8 mouse cellular contexts compared by ENCODE assay signal in genomic region chr9:57939431-57940348, GRCm38 (mm10). TPM values are rescaled to one million over a fixed set of nuclear protein-coding genes. Genes with fewer than 3 reads are reported as not detected.
DNase-seq lines count a peak whose midpoint lies in the region; ATAC-seq and TF ChIP-seq lines count a peak whose summit lies in the region.

Gene Sema7a (plus strand): TSS chr9:57940112.

- H3K36me3 ChIP-seq in embryonic facial prominence, embryonic 15.5 days = no peaks in the 10 kb centered on the region
- H3K36me3 ChIP-seq in heart, embryonic 11.5 days (ENCODE audit: control insufficient read depth, insufficient read depth, low read length) = no peaks in the 10 kb centered on the region
- H3K36me3 ChIP-seq in kidney, embryonic 15.5 days = no peaks in the 10 kb centered on the region
- H3K36me3 ChIP-seq in liver, adult 2 months (ENCODE audit: control insufficient read depth, insufficient read depth, low read length) = no peaks in the 10 kb centered on the region
- H3K36me3 ChIP-seq in stomach, embryonic 15.5 days = no peaks in the 10 kb centered on the region

- peak; percentile 81 for DNase-seq in 3134 (ENCODE audit: extremely low read depth, insufficient read length, low spot score)
- peak; percentile 88 to 90 for DNase-seq in adrenal gland, postnatal 36 days
- peak; percentile 13 for DNase-seq in liver, adult 2 months (ENCODE audit: extremely low read depth, low read depth, low spot score)
- DNase-seq in naive thymus-derived CD4-positive, alpha-beta T cell, adult 2 months (ENCODE audit: low read depth) = peak; percentile 77

- peaks cover 34% of the 10 kb centered on the region for H3K4me1 ChIP-seq in embryonic facial prominence, embryonic 15.5 days
- H3K4me1 ChIP-seq in heart, embryonic 11.5 days (ENCODE audit: control insufficient read depth, insufficient read depth, low read length) = 0 out of 2 replicates have a peak, but pooled peaks cover 6% of the 10 kb centered on the region
- peaks cover 21% of the 10 kb centered on the region for H3K4me1 ChIP-seq in kidney, embryonic 15.5 days
- H3K4me1 ChIP-seq in liver, adult 2 months (ENCODE audit: control insufficient read depth, insufficient read depth, low read length) = no peaks in the 10 kb centered on the region; the same call in 1 of the 2 replicates
- H3K4me1 ChIP-seq in stomach, embryonic 15.5 days = peaks cover 18% of the 10 kb centered on the region

- peaks cover 56% of the 10 kb centered on the region for H3K27me3 ChIP-seq in embryonic facial prominence, embryonic 15.5 days
- peaks cover 66% of the 10 kb centered on the region for H3K27me3 ChIP-seq in heart, embryonic 11.5 days (ENCODE audit: control insufficient read depth, insufficient read depth, low read length)
- peaks cover 62% of the 10 kb centered on the region for H3K27me3 ChIP-seq in kidney, embryonic 15.5 days
- H3K27me3 ChIP-seq in liver, adult 2 months (ENCODE audit: control insufficient read depth, insufficient read depth, low read length) = peaks cover 22% of the 10 kb centered on the region
- H3K27me3 ChIP-seq in stomach, embryonic 15.5 days (replicated peaks) = peaks cover 51% of the 10 kb centered on the region

- peak within 1 kb of the TSS; percentile 39; the same call in 1 of the 2 replicates for H3K27ac ChIP-seq in embryonic facial prominence, embryonic 15.5 days (replicated peaks)
- no peak within 1 kb of the TSS for H3K27ac ChIP-seq in heart, embryonic 11.5 days (ENCODE audit: low read depth, low read length)
- 0 out of 2 replicates have a peak within 1 kb of the TSS, but pooled peaks have one; percentile 43 for H3K27ac ChIP-seq in kidney, embryonic 15.5 days
- no peak within 1 kb of the TSS for H3K27ac ChIP-seq in liver, adult 2 months (replicated peaks; ENCODE audit: insufficient read depth, low read depth, low read length)
- H3K27ac ChIP-seq in stomach, embryonic 15.5 days = no peak within 1 kb of the TSS

- ATAC-seq in embryonic facial prominence, embryonic 15.5 days (ENCODE audit: insufficient number of reproducible peaks, low FRiP score, low TSS enrichment, low read depth) = peak; percentile 64
- peak; percentile 41; the same call in 1 of the 2 replicates for ATAC-seq in heart, embryonic 11.5 days (replicated peaks; ENCODE audit: insufficient number of reproducible peaks, low FRiP score, low TSS enrichment)
- peak; percentile 82 for ATAC-seq in kidney, embryonic 15.5 days (replicated peaks; ENCODE audit: low FRiP score)
- peak; percentile 77 for ATAC-seq in stomach, embryonic 15.5 days (ENCODE audit: insufficient read depth, low FRiP score, low read depth)

- H3K79me2 ChIP-seq in liver, adult 2 months (ENCODE audit: control insufficient read depth, insufficient read depth, low read length) = no peaks in the 10 kb centered on the region

- TF ChIP-seq CTCF in liver, adult 2 months (IDR thresholded peaks at IDR 0.05; ENCODE audit: low read depth, low read length) = no peak

- TF ChIP-seq POLR2A in liver, adult 2 months (IDR thresholded peaks at IDR 0.05; ENCODE audit: extremely low read depth, insufficient read depth, low read length) = no peak

- 1% methylated on average over 57 of the region's 60 CpGs for WGBS in embryonic facial prominence, embryonic 15.5 days
- 2% methylated on average over 54 of the region's 60 CpGs for WGBS in heart, embryonic 11.5 days (ENCODE audit: insufficient replicate concordance)
- WGBS in kidney, embryonic 15.5 days = 1% methylated on average over 49 of the region's 60 CpGs
- 8% methylated on average over 60 of the region's 60 CpGs for WGBS in liver, adult 2 months
- WGBS in stomach, embryonic 15.5 days = 3% methylated on average over 47 of the region's 60 CpGs

- peak within 1 kb of the TSS; percentile 70 for H3K4me3 ChIP-seq in embryonic facial prominence, embryonic 15.5 days (replicated peaks)
- peak within 1 kb of the TSS; percentile 80 for H3K4me3 ChIP-seq in heart, embryonic 11.5 days (ENCODE audit: low read depth, low read length)
- peak within 1 kb of the TSS; percentile 64 for H3K4me3 ChIP-seq in kidney, embryonic 15.5 days (replicated peaks)
- peak within 1 kb of the TSS; percentile 65 for H3K4me3 ChIP-seq in liver, adult 2 months (ENCODE audit: insufficient read depth, low read depth, low read length)
- peak within 1 kb of the TSS; percentile 74 for H3K4me3 ChIP-seq in stomach, embryonic 15.5 days (replicated peaks)

- H3K9ac ChIP-seq in embryonic facial prominence, embryonic 15.5 days = peak within 1 kb of the TSS; percentile 53
- H3K9ac ChIP-seq in heart, embryonic 11.5 days (ENCODE audit: low read depth, low read length) = peak within 1 kb of the TSS; percentile 64
- H3K9ac ChIP-seq in kidney, embryonic 15.5 days = peak within 1 kb of the TSS; percentile 62
- H3K9ac ChIP-seq in liver, adult 2 months (ENCODE audit: low read depth, low read length) = peak within 1 kb of the TSS; percentile 60
- peak within 1 kb of the TSS; percentile 46 for H3K9ac ChIP-seq in stomach, embryonic 15.5 days

- no peaks in the 10 kb centered on the region for H3K9me3 ChIP-seq in embryonic facial prominence, embryonic 15.5 days (replicated peaks)
- no peaks in the 10 kb centered on the region for H3K9me3 ChIP-seq in heart, embryonic 11.5 days (replicated peaks; ENCODE audit: control insufficient read depth, low read length)
- H3K9me3 ChIP-seq in kidney, embryonic 15.5 days (replicated peaks) = no peaks in the 10 kb centered on the region
- H3K9me3 ChIP-seq in stomach, embryonic 15.5 days = no peaks in the 10 kb centered on the region

- peak within 1 kb of the TSS; percentile 99 for H3K4me2 ChIP-seq in embryonic facial prominence, embryonic 15.5 days (replicated peaks)
- H3K4me2 ChIP-seq in heart, embryonic 11.5 days = peak within 1 kb of the TSS; percentile 98
- H3K4me2 ChIP-seq in kidney, embryonic 15.5 days = peak within 1 kb of the TSS; percentile 100
- peak within 1 kb of the TSS; percentile 100 for H3K4me2 ChIP-seq in stomach, embryonic 15.5 days

RNA-seq across cellular contexts. Expression of gene Sema7a, which starts in this region (rescaled TPM):
- total RNA-seq in adrenal gland, postnatal 36 days (2021) = 10 to 100 TPM in 1 of 2 experiments, 1 to 10 TPM in 1; 7.5 to 22.3 TPM
- 0.65 and 0.93 TPM in 2 replicates for polyA plus RNA-seq in embryonic facial prominence, embryonic 15.5 days (2015; fragmentation: Nextera tagmentation; extraction: Ambion mirVana)
- polyA plus RNA-seq in heart, embryonic 11.5 days (2014; fragmentation: Nextera tagmentation; extraction: Ambion mirVana) = 0.17 and 0.18 TPM in 2 replicates
- polyA plus RNA-seq in kidney, embryonic 15.5 days (2015; fragmentation: Nextera tagmentation; extraction: Ambion mirVana) = 0.39 and 0.45 TPM in 2 replicates
- total RNA-seq in liver, adult 2 months (2014; rRNA removed) = 0.09 and 0.74 TPM in 2 replicates
- polyA plus RNA-seq in liver, adult 2 months (2012; rRNA removed) = 0.21 and 0.53 TPM in 2 replicates
- 0.57 and 0.71 TPM in 2 replicates for polyA plus RNA-seq in stomach, embryonic 15.5 days (2015; fragmentation: Nextera tagmentation; extraction: Ambion mirVana)

Comparison
In these comparisons a context has a peak if more than half of its experiments do, and no peak if none do; other contexts are left out.
1. Peak in ATAC-seq, H3K4me3 ChIP-seq, H3K27ac ChIP-seq, H3K9ac ChIP-seq and H3K4me2 ChIP-seq in embryonic facial prominence, embryonic 15.5 days; RNA of the gene not detected or under 1 TPM.
2. Peak in ATAC-seq, H3K4me3 ChIP-seq, H3K9ac ChIP-seq and H3K4me2 ChIP-seq in heart, embryonic 11.5 days; RNA of the gene not detected or under 1 TPM.
3. Peak in ATAC-seq, H3K4me3 ChIP-seq, H3K27ac ChIP-seq, H3K9ac ChIP-seq and H3K4me2 ChIP-seq in kidney, embryonic 15.5 days; RNA of the gene not detected or under 1 TPM.
4. Peak in DNase-seq, H3K4me3 ChIP-seq and H3K9ac ChIP-seq in liver, adult 2 months; RNA of the gene not detected or under 1 TPM.
5. Peak in ATAC-seq, H3K4me3 ChIP-seq, H3K9ac ChIP-seq and H3K4me2 ChIP-seq in stomach, embryonic 15.5 days; RNA of the gene not detected or under 1 TPM.
6. DNase-seq: peak in every context shown above with its lines; median percentile 89 in adrenal gland, postnatal 36 days; 81 in 3134; 77 in naive thymus-derived CD4-positive, alpha-beta T cell, adult 2 months; 13 in liver, adult 2 months.